Mouse (Mus musculus): Measurements from ENCODE around the gene Trio.

Trio gene

GRCm38 (mm10) chr15:27941441-27941840 is 84.2 kb downstream of the Trio start:
- POLR2A ChIA-PET: interaction anchor here in 1 of 4 experiments (0.5 kb wide), 2 partner anchors 41 to 917 kb away, joined by 3 read pairs; no protein-coding TSS in a partner anchor
- CTCF ChIA-PET: no interaction called here

DNA sequence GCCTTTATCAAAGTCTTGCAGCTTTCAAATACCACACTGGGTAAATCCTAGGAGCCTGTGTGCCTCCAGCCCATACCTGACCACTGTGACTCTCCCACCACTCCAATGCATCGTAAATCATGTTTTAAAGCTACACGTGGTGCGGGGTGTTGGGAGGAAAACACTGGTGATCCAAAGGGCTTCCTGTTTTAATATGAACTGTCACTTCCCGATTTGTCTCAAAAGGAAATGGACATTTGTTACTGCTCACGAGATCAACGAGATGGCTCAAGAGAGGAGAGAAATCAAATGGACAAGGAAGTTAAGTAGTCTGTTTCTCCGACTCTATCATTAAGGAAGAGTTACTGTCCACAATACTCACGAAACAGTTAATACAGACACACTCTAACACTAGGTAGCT is 84.6 kb downstream of the Trio start:
- CTCF ChIA-PET: no interaction called here
- POLR2A ChIA-PET: no interaction called here

DNA sequence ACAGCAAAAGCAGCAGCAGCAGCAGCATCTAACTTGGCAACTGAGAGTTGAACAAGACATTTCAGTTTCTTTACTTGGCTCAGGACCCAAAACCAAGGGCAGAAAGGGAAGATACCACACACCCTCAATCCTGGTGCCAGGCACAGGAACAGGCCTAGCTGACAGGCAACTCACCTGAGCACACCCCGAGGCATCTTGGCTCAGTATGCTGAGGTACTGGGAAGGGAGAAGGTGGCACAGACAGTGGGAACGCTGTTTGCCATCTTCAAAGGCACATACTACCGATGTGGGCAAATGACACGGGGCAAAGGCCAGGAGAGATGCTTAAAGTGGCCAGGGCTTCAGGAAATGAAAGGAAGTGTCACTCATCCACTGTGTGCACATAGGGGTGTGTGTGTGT is 85.6 kb downstream of the Trio start:
- ChIA-PET POLR2A (no interaction called here), CTCF (no interaction called here)

DNA sequence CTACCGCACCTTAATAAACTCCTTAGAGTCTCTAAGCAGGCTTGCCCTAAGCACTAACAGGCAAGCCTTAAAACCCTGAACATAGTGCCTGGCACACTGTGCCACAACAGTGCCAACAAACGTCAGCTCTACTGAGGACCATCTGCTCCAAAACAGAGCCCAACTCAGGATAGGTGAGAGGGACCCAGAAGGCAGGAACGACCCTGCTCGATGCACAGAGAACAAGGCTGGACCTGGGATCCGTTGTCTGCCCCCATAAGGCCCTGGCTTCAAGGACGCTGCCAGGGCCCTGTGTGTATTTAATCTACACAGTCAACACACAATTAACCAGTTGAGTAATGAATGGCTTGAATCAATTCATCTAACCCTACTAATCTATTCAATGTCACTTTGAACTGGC is 86.8 kb downstream of the Trio start:
- POLR2A ChIA-PET: interaction anchor here in 2 of 4 experiments (0.5 to 2.6 kb wide), 2 partner anchors 15 to 29 kb away, joined by 3 to 9 read pairs; no protein-coding TSS in a partner anchor
- CTCF ChIA-PET: interaction anchor here in 1 of 4 experiments (1.3 kb wide), 1 partner anchor 243 kb away, joined by 4 read pairs; no protein-coding TSS in a partner anchor

DNA sequence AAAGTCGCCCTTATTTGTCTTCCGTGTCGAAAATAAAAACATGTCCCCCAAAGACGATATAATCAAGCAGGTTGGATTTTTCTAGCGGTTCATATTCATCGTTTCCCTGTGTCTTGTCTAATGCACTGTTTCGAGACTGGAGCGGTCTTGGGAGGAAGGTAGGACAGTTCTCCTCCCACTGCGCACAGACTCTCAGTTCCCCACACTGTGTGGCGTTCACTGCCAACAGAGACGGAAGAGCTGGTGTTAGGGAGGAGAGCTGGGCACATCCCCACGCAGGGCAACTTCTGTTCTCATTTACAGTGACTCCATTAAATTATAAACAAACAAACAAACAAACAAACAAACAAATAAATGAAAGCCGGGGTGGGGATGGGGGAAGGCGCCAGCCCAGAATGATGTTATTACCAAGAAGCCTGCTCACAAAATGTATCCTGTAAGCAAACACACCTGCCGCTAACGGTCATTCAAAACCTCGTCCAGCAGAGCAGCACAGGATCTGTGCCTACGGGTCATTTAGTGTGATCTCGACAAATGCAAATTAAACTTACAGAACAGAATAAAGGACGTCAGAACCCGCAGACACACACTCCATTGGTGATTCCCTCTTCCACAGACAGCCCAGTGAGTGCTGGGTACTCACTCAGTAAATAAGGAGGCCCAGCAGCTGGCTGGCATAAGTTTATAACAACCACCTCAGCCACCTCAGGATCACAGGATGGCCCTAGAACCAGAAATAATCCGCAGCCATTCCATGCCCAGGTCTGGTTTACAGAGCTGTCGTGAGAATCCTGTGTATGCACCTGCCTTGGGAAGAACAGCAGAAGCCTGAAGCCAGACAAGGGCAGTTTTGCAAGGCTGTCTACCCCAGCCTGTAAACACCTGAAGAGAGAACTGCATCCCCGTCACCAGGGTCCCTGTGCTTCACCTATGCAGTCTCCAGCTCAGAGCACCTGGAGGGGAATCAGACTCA is 87.5 kb downstream of the Trio start:
- POLR2A ChIA-PET: interaction anchor here in 3 of 4 experiments (0.7 to 2.6 kb wide), 5 partner anchors 16 to 221 kb away, joined by 3 to 9 read pairs (median 4); no protein-coding TSS in a partner anchor
- CTCF ChIA-PET: interaction anchor here in 3 of 4 experiments (0.6 to 1.3 kb wide), 3 partner anchors 19 to 343 kb away, joined by 4 to 7 read pairs (median 4); no protein-coding TSS in a partner anchor

DNA sequence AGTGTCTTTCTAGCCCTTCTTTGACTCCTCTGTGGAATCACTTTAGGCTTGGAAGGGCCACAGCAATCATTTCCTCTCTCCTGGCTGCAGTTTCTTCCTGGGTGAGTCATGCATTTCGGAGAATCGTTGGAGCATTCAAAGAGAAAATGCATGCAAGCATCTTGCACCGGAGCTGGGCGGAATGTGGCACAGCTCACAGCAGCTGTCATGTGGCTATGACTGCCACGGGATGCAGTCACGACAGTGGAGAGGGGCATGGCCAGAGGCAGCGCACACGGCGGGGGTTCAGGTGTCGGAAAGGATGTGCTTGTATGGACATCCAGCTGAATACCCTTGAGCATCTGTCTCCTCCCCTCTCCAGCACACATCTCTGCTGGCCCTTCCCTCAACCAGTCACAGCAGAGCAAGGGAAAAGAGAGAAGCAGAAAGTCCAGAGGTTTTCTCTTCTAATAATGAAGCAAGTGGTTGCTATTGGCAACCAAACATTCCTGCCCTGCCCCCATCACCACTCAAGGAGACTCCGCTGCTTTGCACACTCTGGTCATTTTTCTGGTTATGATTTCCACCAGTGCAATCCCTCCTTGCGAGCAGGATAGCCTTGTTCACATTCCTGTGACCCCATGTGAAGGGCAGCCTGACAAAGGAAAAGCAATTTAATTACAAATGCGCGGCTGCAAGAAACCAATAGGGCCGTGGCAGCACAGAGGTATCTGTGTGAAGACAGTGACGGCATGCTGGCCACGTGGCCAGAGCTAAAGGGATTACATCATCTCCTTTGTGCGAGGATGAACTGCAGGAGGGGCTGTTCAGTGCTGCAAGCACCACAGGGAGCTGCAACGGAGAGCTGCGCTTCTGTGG is 88.4 kb downstream of the Trio start:
- POLR2A ChIA-PET: interaction anchor here (0.7 to 2.6 kb wide), 6 partner anchors 14 to 222 kb away, joined by 3 to 9 read pairs (median 4); no protein-coding TSS in a partner anchor

DNA sequence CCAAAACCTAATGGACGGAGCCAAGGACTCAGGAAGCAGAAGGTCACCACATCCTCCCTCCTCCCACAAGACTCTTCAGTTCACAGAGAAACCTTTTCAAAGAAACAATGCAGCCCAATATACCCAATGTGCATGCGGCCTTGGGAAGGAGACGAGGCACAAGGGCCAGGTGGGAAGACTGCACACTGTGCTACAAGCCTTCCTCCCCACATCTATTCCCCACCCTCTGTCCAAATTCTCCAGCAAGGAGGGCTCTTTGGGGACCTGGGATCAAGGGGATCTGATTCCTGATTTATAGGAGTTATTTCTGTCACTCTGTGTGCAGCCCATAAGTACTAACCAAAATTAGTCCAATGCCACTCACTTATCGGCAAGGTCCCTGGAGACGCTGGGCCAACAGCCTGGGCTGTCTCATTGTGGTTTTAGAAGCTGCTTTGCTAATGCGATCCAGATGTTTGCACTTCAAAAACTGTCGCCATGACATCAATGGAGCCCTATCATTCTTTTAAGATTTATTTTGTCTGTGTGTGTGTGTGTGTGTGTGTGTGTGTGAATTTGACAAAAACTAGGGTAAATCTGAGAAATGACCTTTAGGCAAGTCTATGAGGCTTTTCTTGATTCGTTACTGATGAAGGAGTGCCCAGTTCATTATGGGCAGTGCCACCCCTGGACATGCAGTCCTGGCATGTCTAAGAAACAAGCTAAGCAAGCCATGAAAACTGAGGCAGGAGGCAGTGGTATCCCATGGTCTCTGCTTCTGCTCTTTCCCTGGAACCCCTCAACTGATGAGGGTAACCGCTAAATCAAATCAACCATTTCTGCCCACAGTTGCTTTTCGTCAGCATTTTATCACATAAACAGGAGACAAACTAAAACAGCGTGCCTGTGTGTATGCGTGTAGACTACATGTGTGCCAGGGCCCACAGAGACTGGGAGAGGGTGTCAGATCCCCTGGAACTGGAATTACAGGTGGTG is 89.6 kb downstream of the Trio start:
- ChIA-PET POLR2A (interaction anchor here in 2 of 4 experiments (0.8 to 2.6 kb wide), 2 partner anchors 13 to 18 kb away, joined by 3 to 9 read pairs; no protein-coding TSS in a partner anchor), CTCF (interaction anchor here in 1 of 4 experiments (0.7 kb wide), 2 partner anchors 19 to 286 kb away, joined by 4 to 6 read pairs; no protein-coding TSS in a partner anchor)

More for the DNA sequence above, 88.4 kb downstream of the Trio start:
- CTCF ChIA-PET: interaction anchor here (0.6 to 1.3 kb wide), 4 partner anchors 18 to 342 kb away, joined by 3 to 7 read pairs (median 4); no protein-coding TSS in a partner anchor

DNA sequence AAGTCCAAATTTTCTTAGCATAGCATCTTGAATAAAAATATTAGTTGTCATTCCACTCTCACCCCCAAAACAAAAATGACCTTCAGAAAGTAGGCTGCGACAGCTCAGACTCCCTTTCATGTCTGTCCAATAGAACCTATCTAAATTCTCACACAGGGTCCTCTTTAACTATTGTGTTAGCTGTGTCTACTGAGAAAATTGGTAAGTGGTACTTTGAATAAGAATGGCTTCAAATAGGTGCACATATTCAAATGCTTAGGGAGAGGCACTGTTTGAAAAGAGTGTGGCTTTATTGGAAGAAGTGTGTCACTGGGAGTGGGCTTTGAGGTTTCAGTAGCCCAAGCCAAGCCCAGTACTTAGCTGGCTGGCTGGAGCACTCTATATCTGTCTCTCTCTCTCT is 92.4 kb downstream of the Trio start:
- CTCF ChIA-PET: interaction anchor here in 1 of 4 experiments (1.3 kb wide), 1 partner anchor 249 kb away, joined by 5 read pairs; no protein-coding TSS in a partner anchor
- POLR2A ChIA-PET: interaction anchor here in 3 of 4 experiments (0.7 to 1.3 kb wide), 7 partner anchors 10 to 108 kb away, joined by 3 to 4 read pairs (median 3); no protein-coding TSS in a partner anchor

- POLR2A ChIA-PET: interaction anchor here in 3 of 4 experiments (0.6 to 1.7 kb wide), 6 partner anchors 9 to 675 kb away, joined by 3 to 6 read pairs (median 4); partner anchors contain the start of gene Trio (in 1 of the 3)
- CTCF ChIA-PET: interaction anchor here in 3 of 4 experiments (0.6 to 1.3 kb wide), 3 partner anchors 13 to 250 kb away, joined by 3 to 5 read pairs (median 3); no protein-coding TSS in a partner anchor
These were observed 93.8 kb downstream of the Trio start for GRCm38 (mm10) chr15:27931891-27932290.

DNA sequence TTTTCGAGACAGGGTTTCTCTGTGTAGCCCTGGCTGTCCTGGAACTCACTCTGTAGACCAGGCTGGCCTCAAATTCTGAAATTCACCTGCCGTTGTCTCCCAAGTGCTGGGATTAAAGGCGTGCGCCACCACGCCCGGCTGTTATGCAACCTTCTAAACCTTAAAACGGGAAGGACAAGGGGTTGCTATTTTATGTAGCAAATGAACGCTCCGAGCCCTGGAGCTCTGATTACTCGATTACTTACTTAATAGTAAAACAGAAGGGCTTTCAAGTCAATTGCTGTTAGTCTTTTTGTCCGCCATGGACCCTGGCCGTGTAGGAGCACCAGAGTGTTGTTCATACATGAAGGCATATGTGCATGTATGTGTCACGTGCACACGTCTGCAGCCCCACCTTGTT is 94.2 kb downstream of the Trio start:
- ChIA-PET POLR2A (interaction anchor here in 3 of 4 experiments (0.6 to 1.7 kb wide), 5 partner anchors 8 to 318 kb away, joined by 3 to 6 read pairs (median 4); partner anchors contain the start of gene Trio (in 1 of the 3)), CTCF (interaction anchor here in 2 of 4 experiments (0.6 kb wide), 3 partner anchors 12 to 64 kb away, joined by 3 to 5 read pairs (median 5); no protein-coding TSS in a partner anchor)

GRCm38 (mm10) chr15:27927614-27928013 is 98.0 kb downstream of the Trio start:
- CTCF ChIA-PET: interaction anchor here in 1 of 4 experiments (1.0 kb wide), 1 partner anchor 8 kb away, joined by 8 read pairs; no protein-coding TSS in a partner anchor
- POLR2A ChIA-PET: interaction anchor here in 1 of 4 experiments (1.5 kb wide), 1 partner anchor 40 kb away, joined by 4 read pairs; no protein-coding TSS in a partner anchor

DNA sequence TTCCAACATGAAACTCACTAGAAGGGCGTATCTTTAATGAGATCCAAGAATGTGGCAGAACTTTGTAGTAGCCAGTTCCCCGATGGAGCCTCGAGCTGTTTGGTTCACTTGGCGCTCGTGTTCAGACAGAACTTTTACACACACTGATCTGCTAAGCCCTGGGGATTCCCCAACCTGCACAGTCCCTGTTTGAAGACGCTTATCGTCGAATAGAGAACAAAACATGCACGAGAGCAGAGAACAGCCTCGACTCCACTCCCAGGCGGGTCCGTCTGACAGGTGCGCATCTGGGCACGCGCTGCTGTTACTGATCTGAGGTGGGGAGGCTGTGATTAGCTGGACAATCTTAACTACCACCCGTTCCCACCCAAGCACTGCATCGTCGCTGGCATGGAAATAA is 98.7 kb downstream of the Trio start:
- CTCF ChIA-PET: no interaction called here
- POLR2A ChIA-PET: interaction anchor here in 1 of 4 experiments (1.5 kb wide), 1 partner anchor 41 kb away, joined by 4 read pairs; no protein-coding TSS in a partner anchor

DNA sequence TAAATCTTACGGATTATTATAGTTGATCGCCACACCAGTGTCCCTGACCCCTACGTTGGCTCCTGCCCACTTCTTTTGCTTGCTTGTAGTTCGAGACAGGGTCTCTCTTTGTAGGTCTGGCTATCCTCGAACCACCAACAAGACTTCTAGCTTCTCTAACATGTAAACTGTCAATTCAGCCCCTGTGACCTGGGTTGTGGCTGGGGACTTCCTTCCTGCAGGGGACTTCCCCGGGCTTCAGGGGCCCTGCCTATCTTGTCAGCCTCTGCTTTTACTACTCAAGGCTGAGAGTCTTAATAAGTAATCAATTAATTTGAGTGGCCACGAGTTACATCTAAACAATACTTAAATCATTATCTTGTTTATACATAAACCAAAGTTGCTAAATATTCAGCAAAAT is 99.2 kb downstream of the Trio start:
- ChIA-PET CTCF (no interaction called here), POLR2A (interaction anchor here in 1 of 4 experiments (0.7 to 1.5 kb wide), 2 partner anchors 13 to 42 kb away, joined by 3 to 4 read pairs; no protein-coding TSS in a partner anchor)

GRCm38 (mm10) chr15:27925865-27926264 is 99.8 kb downstream of the Trio start:
- ChIA-PET CTCF (interaction anchor here in 1 of 4 experiments (0.7 kb wide), 1 partner anchor 362 kb away, joined by 3 read pairs; no protein-coding TSS in a partner anchor), POLR2A (no interaction called here)

DNA sequence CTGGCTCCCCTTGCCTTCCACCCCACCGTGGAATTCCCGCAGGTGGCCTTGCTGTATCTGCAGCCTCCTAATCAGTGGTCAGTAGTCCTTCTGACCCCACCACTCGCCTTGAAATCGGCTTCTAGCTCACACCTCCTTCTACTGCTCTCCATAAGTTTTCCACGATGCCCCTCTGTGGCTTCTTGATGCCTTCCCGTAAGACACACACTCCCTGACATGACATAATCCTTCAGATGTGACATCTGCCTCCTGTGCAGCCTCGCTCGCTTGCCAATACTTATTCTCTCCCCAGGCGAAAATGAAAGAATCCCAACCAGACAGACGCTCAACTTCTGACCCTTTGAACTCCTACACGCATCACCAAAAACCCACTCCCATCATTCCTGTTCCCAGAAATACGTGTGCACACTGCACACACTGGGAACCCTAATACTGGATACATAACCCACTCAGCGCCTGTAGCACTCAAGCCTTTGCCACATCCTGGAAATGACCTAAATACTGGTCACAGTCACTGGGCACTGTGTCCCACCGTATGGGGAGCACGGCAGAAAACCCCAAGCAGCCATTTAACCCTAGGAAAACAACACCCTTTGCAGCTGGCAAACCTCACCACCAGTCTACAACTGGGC is 100.5 kb downstream of the Trio start:
- ChIA-PET CTCF (interaction anchor here in 2 of 4 experiments (0.6 to 1.8 kb wide), 2 partner anchors 20 to 256 kb away, joined by 3 to 5 read pairs; no protein-coding TSS in a partner anchor), POLR2A (no interaction called here)

DNA sequence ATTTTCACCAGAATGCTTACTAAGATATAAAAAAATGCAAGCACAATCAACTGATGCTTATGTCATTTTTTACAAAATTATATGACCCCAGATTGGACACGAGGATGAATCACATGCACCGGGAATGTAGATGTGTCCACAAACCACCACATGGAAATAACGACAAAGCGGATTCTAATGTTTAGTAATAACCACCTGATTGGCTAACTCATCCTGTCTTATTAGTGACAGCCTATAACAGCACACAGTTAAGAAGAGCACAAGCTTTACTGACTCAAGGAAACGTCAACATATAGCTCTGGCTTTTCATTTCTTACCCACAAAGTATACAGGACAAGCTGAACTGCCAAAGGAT is 101.7 kb downstream of the Trio start:
- ChIA-PET CTCF (interaction anchor here in 2 of 4 experiments (1.2 to 2.0 kb wide), 4 partner anchors 19 to 258 kb away, joined by 3 to 8 read pairs (median 4); no protein-coding TSS in a partner anchor), POLR2A (interaction anchor here in 2 of 4 experiments (0.9 to 1.7 kb wide), 4 partner anchors 8 to 429 kb away, joined by 4 to 5 read pairs (median 4); no protein-coding TSS in a partner anchor)
